Mouse (Mus musculus) cerebellum, adult 2 months (tissue): ENCODE measurements around the gene Kctd7.

Source experiments
- CTCF ChIP-seq: fragments of 200-500 bp; IDR thresholded peaks from 2 replicates; pipeline ENCODE4 v1.5.1; 2011; ENCODE audit warnings: low read depth, mild to moderate bottlenecking, control low read depth, low read length, moderate library complexity, borderline replicate concordance; ENCODE audit not compliant: insufficient read depth
- POLR2A ChIP-seq: fragments of 200-500 bp; IDR thresholded peaks from 2 replicates; pipeline ENCODE4 v1.6.1; 2011; ENCODE audit warnings: low read length, control low read depth, borderline replicate concordance; ENCODE audit not compliant: insufficient read depth

DNA sequence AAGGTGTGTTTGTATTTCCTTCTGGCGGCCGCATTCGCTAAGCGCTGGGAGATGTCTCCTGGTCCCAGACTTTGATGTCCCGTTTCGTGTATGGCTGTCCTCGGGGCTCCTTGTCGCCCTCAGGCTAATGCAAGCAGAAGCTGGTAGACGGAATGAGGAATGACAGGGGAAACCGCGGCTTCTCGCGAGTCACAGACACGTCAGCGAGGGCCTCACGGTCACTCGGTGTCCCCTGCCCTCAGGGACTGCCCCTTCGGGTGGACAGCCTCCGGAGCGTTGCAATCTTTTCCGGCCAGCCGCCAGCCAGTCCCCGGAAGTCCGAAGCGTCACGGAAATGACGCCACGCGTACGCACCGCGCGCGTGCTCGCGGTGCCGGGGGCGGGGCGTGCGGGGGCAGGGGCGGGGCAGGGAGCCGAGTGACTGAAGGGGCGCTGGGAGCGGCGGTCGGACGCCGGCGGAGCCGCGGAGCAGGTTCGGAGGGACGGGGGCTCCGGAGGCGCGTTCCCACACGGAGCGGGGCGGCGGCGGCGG lies 26.8 kb downstream of the Kctd7 start, which contains the start of gene Rabgef1:
- TF ChIP-seq POLR2A (peak; percentile 99), CTCF (no peak)
